Mouse (Mus musculus): ENCODE measurements at regions not wholly inside any gene's neighbourhood (a gene's known extent, or its start where the extent isn't known, plus 50 kb on each side); places are given as distances from the start of the nearest gene placed in this dataset.

DNA sequence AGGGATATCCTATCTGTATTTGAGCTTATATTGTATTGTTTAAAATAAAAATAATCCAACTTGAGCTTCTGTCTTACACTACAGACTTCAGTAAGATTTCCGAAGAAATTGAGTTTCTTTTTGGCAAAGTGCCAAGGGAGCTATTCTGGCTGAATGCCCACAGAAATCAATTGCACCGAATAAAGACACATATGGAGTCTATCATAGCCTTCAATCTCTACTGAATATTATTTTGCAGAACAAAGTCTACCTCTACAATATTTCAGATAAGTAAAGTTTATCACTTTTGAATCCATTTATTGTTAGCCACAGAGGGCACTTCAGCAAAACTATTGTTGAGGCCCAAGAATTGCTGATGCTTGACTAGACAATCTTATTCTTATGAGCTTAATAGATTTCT lies 1742.3 kb upstream of the Gm38303 start:
- peak in 1 of 2 experiments; percentile 7 for DNase-seq

Data from cerebellum, postnatal 10 days (tissue).